Mouse (Mus musculus) hindbrain, embryonic 13.5 days (tissue): ENCODE results near the gene Sfswap. TPM values are rescaled to one million over a fixed set of nuclear protein-coding genes. Genes with fewer than 3 reads are reported as not detected.

Source experiments
- ATAC-seq: fragments of 200-750 bp; cut with Nextera tagmentation; 2 replicates; pipeline ENCODE4 v1.8.0; 2017; ENCODE audit warnings: moderate TSS enrichment; ENCODE audit not compliant: low FRiP score
- H3K27ac ChIP-seq: fragments of 300-500 bp; sonication (generic); 2 replicates; pipeline ENCODE4 v1.5.1; 2015; ENCODE audit warnings: inconsistent platforms, mild to moderate bottlenecking, moderate library complexity
- H3K27me3 ChIP-seq: fragments of 300-500 bp; sonication (generic); 2 replicates; pipeline ENCODE4 v1.6.1; 2015; ENCODE audit warnings: mild to moderate bottlenecking, inconsistent platforms
- H3K36me3 ChIP-seq: fragments of 300-500 bp; sonication (generic); 2 replicates; pipeline ENCODE4 v1.6.1; 2015; ENCODE audit warnings: mild to moderate bottlenecking, inconsistent platforms
- H3K4me1 ChIP-seq: fragments of 300-500 bp; sonication (generic); replicated peaks from 2 replicates; pipeline ENCODE4 v1.6.1; 2015; ENCODE audit warnings: inconsistent platforms
- H3K4me2 ChIP-seq: fragments of 300-500 bp; sonication (generic); 2 replicates; pipeline ENCODE4 v1.6.1; 2015; ENCODE audit warnings: inconsistent platforms, mild to moderate bottlenecking, moderate library complexity
- H3K4me3 ChIP-seq: fragments of 300-500 bp; sonication (generic); 2 replicates; pipeline ENCODE4 v1.5.1; 2015; ENCODE audit warnings: mild to moderate bottlenecking, inconsistent platforms
- H3K9ac ChIP-seq: fragments of 300-500 bp; sonication (generic); 2 replicates; pipeline ENCODE4 v1.6.1; 2015; ENCODE audit warnings: mild to moderate bottlenecking, inconsistent platforms
- H3K9me3 ChIP-seq: fragments of 300-500 bp; sonication (generic); 2 replicates; pipeline ENCODE4 v1.6.1; 2016; ENCODE audit warnings: inconsistent platforms
- WGBS: fragments of 180-500 bp; shearing (Covaris S2); methylation state at CpG from one replicate; pipeline ENCODE4 v1.1.7; 2015; 5-methylcytosine and 5-hydroxymethylcytosine counted together
- polyA plus RNA-seq: library from polyadenylated mRNA; unstranded; fragments of >200 nt; fragmentation: Nextera tagmentation; extraction: Ambion mirVana; gene quantifications from 2 replicates; pipeline ENCODE4 v1.2.1, GENCODE M21; 2015

Sfswap gene
- polyA plus RNA-seq, 1 experiment from 2014 or later, result 56.5 TPM

DNA sequence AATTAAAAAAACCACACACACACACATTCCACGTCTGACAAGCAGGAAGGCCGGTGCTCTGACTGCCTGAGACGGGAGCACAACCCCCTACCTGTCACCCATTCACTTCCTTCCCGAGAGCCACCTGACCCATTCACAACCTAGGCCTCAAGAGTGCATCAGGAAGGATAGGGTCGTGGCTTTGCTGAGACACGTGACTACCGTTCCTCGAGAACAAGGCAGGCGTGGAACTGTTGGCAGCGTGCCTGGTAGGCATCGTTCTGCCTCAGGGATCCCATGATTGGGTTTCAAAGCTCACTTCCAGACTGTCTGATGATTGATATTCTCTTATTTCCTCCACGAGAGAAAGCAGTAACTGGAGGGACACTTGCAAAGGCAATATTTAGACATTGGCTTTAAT is 77.2 kb downstream of the Sfswap start:
- H3K4me2 ChIP-seq, result no peak overlapping the region
- H3K4me1 ChIP-seq, result peaks cover 6% of the 10 kb centered on the region
- no peak overlapping the region for H3K9ac ChIP-seq
- no peak overlapping the region for H3K27ac ChIP-seq
- H3K9me3 ChIP-seq, result no peaks in the 10 kb centered on the region
- ATAC-seq, result no peak
- H3K4me3 ChIP-seq, result no peak overlapping the region
- H3K36me3 ChIP-seq, result peaks cover 4% of the 10 kb centered on the region
- H3K27me3 ChIP-seq, result peaks cover 32% of the 10 kb centered on the region
- 51% methylated on average over 12 of the region's 12 CpGs for WGBS

DNA sequence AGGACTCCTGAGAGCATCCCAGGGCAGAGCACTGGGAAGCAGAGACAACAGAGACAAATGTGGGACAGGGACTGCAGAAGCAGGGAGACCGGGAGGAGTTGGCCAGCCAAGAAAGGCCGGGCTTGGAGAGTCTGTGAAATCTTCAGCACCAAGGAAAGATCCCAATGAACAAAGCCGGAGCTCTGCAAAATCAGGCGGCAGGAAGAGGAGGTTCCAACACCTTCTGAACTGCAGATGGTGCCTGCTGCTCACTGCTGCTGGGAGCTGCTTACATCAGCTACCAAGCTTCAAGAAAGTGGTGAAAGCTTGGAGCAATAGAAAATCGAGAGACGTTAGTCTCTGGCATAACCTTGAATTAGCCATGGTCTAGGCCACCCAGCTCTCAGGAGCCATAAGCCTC is 79.0 kb downstream of the Sfswap start:
- H3K36me3 ChIP-seq, result no peaks in the 10 kb centered on the region
- H3K4me2 ChIP-seq, result no peak overlapping the region
- H3K27ac ChIP-seq, result no peak overlapping the region
- peaks cover 37% of the 10 kb centered on the region for H3K27me3 ChIP-seq
- H3K9ac ChIP-seq, result no peak overlapping the region
- H3K4me3 ChIP-seq, result no peak overlapping the region
- peaks cover 21% of the 10 kb centered on the region for H3K4me1 ChIP-seq
- ATAC-seq, result no peak
- 27% methylated on average over 6 of the region's 6 CpGs for WGBS
- H3K9me3 ChIP-seq, result no peaks in the 10 kb centered on the region

DNA sequence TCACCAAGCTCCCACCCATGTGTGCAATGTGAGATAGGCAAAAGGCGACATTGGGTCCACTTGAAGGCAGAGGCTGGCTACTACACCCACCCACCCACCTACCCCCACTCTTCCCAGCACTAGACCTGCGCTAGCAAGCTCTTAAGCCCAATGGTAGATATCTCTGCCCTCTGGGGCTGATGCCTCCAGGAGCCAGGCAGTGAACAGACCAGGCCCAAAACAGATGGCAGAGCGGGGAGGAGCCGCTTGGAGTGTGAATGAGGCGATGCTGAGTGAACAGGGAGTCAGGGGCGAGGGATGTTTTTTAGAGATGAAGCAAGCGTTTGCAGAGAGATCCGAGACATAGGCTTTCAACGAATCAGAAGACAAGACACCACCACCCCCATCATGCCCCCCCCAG is 79.6 kb downstream of the Sfswap start:
- no peak for ATAC-seq

DNA sequence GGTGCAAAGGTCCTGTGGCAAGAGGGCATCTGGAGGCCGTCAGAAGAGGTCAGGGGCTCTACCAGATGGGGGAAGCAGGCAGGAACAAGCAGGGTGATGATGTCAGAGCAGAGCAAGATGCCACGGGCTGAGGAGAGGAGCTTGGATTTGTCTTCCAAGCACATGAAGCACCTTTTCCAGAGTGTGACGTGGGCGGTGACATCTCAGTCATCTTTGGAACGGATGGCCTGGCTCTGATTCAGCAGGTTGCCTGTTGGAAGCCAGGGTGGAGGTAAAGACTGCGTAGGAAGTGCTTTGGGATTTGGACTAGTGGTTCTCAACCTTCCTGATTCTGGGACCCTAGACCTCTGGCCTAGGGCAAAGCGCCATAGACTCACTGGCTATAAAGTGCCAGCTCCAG is 80.0 kb downstream of the Sfswap start:
- WGBS, result 81% methylated on average over 7 of the region's 7 CpGs

More for the DNA sequence above, 79.6 kb downstream of the Sfswap start:
- no peaks in the 10 kb centered on the region for H3K36me3 ChIP-seq
- H3K4me1 ChIP-seq, result peaks cover 27% of the 10 kb centered on the region
- 85% methylated on average over 9 of the region's 9 CpGs for WGBS
- H3K4me3 ChIP-seq, result no peak overlapping the region
- peaks cover 41% of the 10 kb centered on the region for H3K27me3 ChIP-seq
- H3K27ac ChIP-seq, result no peak overlapping the region
- no peaks in the 10 kb centered on the region for H3K9me3 ChIP-seq
- H3K4me2 ChIP-seq, result no peak overlapping the region
- no peak overlapping the region for H3K9ac ChIP-seq

DNA sequence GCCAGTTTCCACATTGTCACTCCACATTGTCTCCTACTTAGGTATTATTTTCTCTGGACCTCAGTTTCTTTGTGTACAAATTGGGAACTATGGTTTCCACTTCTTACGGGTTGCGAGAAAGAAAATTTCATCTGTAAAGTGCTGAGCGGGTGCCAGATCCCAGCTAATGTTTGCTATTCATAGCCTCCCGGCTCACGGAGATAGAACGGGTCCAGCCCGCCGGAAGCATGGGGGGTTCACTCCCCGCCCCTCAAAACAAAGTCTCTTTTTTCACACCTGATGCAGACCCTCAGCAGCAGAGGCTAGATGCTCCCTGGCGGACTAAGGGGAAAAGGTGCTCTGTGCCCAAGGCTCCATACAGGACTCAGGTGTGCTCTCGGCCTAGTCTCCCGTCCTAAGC is 82.3 kb downstream of the Sfswap start:
- Histone ChIP-seq H3K27ac (no peak overlapping the region), H3K9me3 (no peaks in the 10 kb centered on the region), H3K36me3 (no peaks in the 10 kb centered on the region), H3K27me3 (peaks cover 43% of the 10 kb centered on the region), H3K4me3 (peak overlapping the region; percentile 78), H3K9ac (peak overlapping the region; percentile 90; the same call in 1 of the 2 replicates), H3K4me1 (peaks cover 39% of the 10 kb centered on the region), H3K4me2 (peak overlapping the region; percentile 99)
- WGBS, result 6% methylated on average over 12 of the region's 12 CpGs
- ATAC-seq, result no peak

More for the DNA sequence above, 80.0 kb downstream of the Sfswap start:
- Histone ChIP-seq H3K27me3 (peaks cover 43% of the 10 kb centered on the region), H3K9me3 (no peaks in the 10 kb centered on the region), H3K4me1 (peaks cover 31% of the 10 kb centered on the region), H3K9ac (no peak overlapping the region), H3K4me2 (no peak overlapping the region), H3K4me3 (no peak overlapping the region), H3K36me3 (no peaks in the 10 kb centered on the region), H3K27ac (no peak overlapping the region)
- no peak for ATAC-seq

DNA sequence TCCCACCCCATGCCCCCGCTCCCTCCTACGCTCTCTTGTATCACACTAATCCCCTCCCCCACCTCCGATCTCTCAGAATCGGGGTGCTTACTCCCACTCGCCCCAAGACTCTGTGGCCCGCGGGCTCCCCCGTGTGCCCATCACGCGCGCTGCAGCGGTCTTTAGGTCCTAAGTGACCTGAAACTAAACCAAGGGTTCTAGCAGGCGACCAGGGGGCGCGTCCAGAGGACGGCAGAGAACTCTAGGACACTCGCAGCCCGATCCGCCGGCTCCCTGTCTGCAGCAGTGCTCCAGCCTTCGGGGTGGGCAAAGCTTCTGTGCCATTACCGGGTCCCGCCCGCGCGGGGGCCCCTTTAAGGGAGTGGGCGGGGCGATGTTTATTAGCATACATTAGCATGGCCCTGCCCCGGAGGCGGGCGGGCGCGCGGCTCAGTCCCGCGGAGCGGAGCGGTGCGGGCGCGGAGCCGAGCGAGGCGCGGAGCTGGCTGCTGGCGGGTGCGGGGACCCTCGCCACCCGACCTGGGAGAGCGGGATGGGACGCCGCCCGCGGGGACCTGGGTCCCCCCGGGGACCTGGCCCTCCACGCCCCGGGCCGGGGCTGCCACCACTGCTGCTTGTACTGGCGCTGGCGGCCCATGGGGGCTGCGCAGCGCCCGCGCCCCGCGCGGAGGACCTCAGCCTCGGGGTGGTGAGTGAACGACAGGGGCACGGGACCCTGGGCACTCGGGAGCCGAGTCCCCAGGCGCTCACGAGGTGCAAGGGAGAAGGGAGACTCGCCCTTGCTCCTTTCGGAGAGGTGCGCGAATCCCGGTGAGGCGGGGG is 83.0 kb downstream of the Sfswap start, which contains the start of gene Mmp17:
TSS of gene Mmp17 (plus strand) at position 409 of the 822 bp plus-strand sequence.
- H3K9me3 ChIP-seq, result no peaks in the 10 kb centered on the region
- 0 out of 2 replicates have a peak within 1 kb of the TSS, but pooled peaks have one; percentile 60 for H3K27ac ChIP-seq
- peak within 1 kb of the TSS; percentile 90 for H3K9ac ChIP-seq
- H3K4me1 ChIP-seq, result peaks cover 38% of the 10 kb centered on the region
- peak within 1 kb of the TSS; percentile 78 for H3K4me3 ChIP-seq
- peak within 1 kb of the TSS; percentile 99 for H3K4me2 ChIP-seq
- ATAC-seq, result peak; percentile 89
- no peaks in the 10 kb centered on the region for H3K36me3 ChIP-seq
- H3K27me3 ChIP-seq, result peaks cover 43% of the 10 kb centered on the region
- under 1% methylated on average over 74 of the region's 80 CpGs for WGBS

GRCm38 (mm10) chr5:129584583-129585541 is 83.8 kb downstream of the Sfswap start:
- Histone ChIP-seq H3K27ac (0 out of 2 replicates have a peak overlapping the region, but pooled peaks have one; percentile 23), H3K27me3 (peaks cover 43% of the 10 kb centered on the region), H3K9me3 (no peaks in the 10 kb centered on the region), H3K36me3 (no peaks in the 10 kb centered on the region), H3K9ac (peak overlapping the region; percentile 90), H3K4me1 (peaks cover 38% of the 10 kb centered on the region), H3K4me3 (peak overlapping the region; percentile 78), H3K4me2 (peak overlapping the region; percentile 99)
- WGBS, result under 1% methylated on average over 76 of the region's 76 CpGs
- peak; percentile 21 for ATAC-seq

- Histone ChIP-seq H3K4me2 (peak overlapping the region; percentile 99), H3K9ac (peak overlapping the region; percentile 70), H3K27ac (peak overlapping the region; percentile 73), H3K4me3 (peak overlapping the region; percentile 78), H3K4me1 (peaks cover 46% of the 10 kb centered on the region), H3K27me3 (peaks cover 33% of the 10 kb centered on the region), H3K36me3 (no peaks in the 10 kb centered on the region), H3K9me3 (no peaks in the 10 kb centered on the region)
- ATAC-seq, result peak; percentile 40
- 0% methylated on average over 17 of the region's 17 CpGs for WGBS
Measured at GRCm38 (mm10) chr5:129586016-129586415, 85.0 kb downstream of the Sfswap start.

- ATAC-seq, result no peak
- Histone ChIP-seq H3K9ac (peak overlapping the region; percentile 70), H3K4me1 (peaks cover 50% of the 10 kb centered on the region), H3K27me3 (peaks cover 28% of the 10 kb centered on the region), H3K4me3 (peak overlapping the region; percentile 78), H3K27ac (peak overlapping the region; percentile 73), H3K36me3 (no peaks in the 10 kb centered on the region), H3K4me2 (peak overlapping the region; percentile 99), H3K9me3 (no peaks in the 10 kb centered on the region)
- 36% methylated on average over 13 of the region's 13 CpGs for WGBS
Measured at GRCm38 (mm10) chr5:129586471-129586870, 85.5 kb downstream of the Sfswap start.

GRCm38 (mm10) chr5:129590915-129591314 is 89.9 kb downstream of the Sfswap start:
- Histone ChIP-seq H3K27ac (no peak overlapping the region), H3K4me3 (no peak overlapping the region), H3K27me3 (no peaks in the 10 kb centered on the region), H3K36me3 (no peaks in the 10 kb centered on the region), H3K4me2 (peak overlapping the region; percentile 7; the same call in 1 of the 2 replicates), H3K9ac (peak overlapping the region; percentile 31), H3K4me1 (peaks cover 35% of the 10 kb centered on the region), H3K9me3 (no peaks in the 10 kb centered on the region)
- 0 out of 2 replicates have a peak, but pooled peaks have one; percentile 21 for ATAC-seq
- 6% methylated on average over 11 of the region's 11 CpGs for WGBS

GRCm38 (mm10) chr5:129594116-129595114 is 93.4 kb downstream of the Sfswap start:
- peaks cover 28% of the 10 kb centered on the region for H3K36me3 ChIP-seq
- H3K27me3 ChIP-seq, result no peaks in the 10 kb centered on the region
- ATAC-seq, result no peak
- H3K27ac ChIP-seq, result no peak overlapping the region
- no peak overlapping the region for H3K4me2 ChIP-seq
- H3K9ac ChIP-seq, result no peak overlapping the region
- no peak overlapping the region for H3K4me3 ChIP-seq
- WGBS, result 47% methylated on average over 19 of the region's 19 CpGs
- H3K9me3 ChIP-seq, result no peaks in the 10 kb centered on the region
- peaks cover 23% of the 10 kb centered on the region for H3K4me1 ChIP-seq
